Mouse (Mus musculus) natural killer cell, adult 2 months (primary cell): ENCODE data around the gene Dok4.
"Not testable (repeated sequence)": the region's sequence is repeated elsewhere in the genome, so short reads cannot be mapped to it uniquely, and the experiment has no call there.

Source experiments
- DNase-seq, 2 experiments: peaks; one replicate each; pipeline ENCODE4 v3.0.0; 2022; ENCODE audit warnings: low spot score in 2 of 2

Gene Dok4

DNA sequence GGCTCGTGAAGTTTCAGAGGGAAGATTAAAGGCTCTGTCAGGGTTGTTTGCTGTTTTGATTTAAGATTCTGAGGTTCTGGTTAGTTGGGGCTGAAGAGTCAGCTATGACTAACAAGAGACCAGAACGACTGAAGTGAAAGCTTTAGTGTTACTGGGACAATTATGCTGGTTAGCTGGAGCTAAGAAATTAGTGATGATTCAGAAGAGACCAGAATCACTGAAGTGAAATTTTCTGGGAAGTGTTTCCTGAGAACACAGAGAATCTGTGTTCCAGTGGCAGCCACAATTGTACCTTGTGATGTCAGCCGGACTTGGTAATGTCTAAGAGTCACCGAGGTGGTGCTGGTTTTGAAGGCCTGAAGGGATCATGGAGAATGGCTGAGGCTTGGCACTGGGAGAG lies 4.6 kb upstream of the Dok4 start:
- DNase-seq, result no peak

DNA sequence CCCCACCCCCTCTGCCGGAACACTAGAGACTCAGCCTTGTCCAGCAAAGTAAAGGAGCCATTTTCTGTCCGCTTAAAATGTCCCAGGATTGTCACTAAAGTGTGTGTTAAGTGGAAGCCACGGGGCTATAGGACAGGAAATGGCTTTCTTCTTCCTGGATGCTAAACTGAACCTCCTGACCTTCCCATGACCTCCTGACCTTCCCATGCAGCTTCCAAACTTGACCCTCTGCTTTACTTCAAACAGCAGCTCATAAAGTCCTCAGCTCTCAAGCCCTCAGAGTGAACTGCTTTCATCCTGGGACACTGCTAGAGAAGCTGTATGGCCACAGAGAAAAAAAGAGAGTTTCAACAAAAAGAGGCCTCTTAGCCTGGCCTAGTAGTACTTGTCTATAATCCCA lies 690 bp upstream of the Dok4 start:
- DNase-seq, result no peak

- DNase-seq, result no peak
These were observed 319 bp downstream of the Dok4 start for GRCm38 (mm10) chr8:94875871-94876150.

GRCm38 (mm10) chr8:94875096-94875870 lies 847 bp downstream of the Dok4 start:
- DNase-seq, result no peak

GRCm38 (mm10) chr8:94874358-94874757 lies 1.8 kb downstream of the Dok4 start:
- DNase-seq, result peak; percentile 46 to 71

DNA sequence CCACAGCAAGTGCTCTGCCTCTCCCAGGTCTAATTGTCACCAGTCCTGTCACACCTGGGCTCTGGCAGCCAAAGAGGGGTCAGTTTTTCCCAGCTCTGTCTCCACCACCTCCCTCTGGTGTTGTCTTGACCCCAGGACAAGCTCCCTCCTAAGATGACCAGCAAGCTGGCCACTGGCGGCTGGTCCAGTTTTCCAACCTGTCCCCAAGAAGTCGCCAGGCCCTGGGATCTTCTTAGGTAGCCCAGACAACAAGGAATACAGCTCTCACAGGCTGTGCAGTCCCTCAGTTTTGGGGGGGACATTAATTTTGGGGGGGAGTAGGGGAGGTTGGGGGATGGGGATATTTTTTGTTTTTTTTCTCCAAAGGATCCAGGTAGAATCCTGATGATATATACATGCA lies 3.6 kb downstream of the Dok4 start:
- no peak for DNase-seq

DNA sequence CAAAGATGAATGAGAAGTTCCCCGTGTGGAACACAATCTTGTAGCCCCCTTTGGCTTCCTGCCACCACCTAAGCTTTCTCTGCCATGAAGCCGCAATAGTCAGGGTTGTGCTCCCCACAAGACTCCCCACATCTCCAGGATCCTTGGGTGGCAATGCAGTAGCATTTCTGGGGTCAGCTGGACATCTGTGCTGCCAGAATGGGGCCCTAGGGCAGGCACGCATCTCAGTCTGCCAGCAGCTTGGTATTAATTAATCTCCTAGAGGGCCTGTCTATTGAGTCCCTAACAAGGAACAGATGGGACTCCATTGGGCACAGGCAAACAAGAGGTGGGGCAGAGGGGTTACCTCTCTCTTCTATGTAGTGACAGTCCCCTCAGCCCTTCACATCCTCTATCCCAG lies 4.0 kb downstream of the Dok4 start:
- DNase-seq, result no peak

- peak; percentile 29 to 30 for DNase-seq
These were observed 4.8 kb downstream of the Dok4 start for GRCm38 (mm10) chr8:94871108-94871894.

DNA sequence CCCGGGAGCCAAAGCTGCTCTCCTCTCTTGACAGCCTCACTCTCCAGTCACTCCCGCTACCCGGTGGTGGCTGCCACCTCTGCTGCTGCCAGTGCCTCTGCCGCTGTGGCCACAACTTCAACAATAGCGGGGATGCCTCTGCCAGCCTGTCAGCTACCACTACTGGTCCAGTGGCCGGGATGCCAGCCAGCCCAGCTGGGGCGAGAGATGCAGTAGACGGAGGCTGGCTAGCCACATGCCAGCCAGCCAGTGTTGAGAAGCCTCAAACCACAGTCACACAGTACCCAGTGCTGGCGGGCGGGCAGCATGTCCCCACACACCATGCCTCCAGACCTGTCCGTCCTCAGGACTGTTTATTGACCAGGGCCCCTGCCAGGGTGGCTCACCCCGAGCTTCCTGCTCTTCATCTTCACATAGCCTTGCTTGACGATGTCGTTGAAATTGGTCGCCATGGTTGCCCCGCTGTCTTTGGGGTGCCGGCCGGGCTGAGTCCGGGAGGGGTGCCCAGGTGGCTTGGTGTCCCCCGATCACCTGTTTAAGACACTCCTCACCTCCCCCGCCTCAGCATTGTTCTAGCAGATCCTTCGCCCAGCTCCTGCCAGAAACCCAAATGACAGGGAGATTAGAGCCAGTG lies 5.5 kb downstream of the Dok4 start:
- DNase-seq, result peak; percentile 51 to 66

DNA sequence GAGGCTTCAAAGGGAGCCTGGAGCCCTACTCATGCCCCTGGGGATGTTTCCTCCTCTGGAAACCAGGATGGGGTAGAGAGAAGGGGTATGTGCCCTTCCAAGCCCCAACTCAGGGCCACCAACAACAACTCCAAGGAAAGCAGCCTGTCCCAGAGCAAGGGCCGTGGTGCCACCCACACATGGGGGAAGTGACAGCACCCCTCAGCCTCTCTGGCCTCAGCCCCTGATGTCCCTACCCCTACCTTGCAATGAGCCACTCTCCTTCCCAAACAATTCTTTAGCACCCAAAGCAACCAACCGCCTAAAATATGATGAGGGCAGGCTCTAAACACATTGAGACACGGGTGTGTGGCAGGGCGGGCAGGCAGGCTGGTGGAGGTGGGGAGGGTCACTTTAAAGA lies 6.1 kb downstream of the Dok4 start:
- DNase-seq, result no peak

- DNase-seq, result no peak
These were observed 7.0 kb downstream of the Dok4 start for GRCm38 (mm10) chr8:94869146-94869545.

DNA sequence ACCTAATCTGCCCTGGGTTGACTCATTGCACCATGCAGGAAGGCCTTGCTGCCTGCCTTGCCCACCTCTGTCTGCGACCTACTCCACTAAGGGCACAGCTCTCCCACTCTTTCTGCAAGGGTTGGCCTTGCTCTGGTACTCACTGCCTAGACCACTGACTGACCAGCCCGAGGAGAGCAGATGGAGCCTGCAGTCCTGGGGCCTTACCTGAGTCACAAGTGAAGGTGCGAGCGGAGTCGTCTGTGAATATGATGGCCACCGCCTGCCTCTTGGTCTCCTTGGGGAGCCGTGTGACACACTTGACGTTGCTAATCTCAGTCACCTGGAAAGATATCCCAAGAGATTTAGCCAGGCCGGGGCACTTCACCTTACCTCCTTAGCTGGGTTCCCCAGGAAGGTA lies 9.2 kb downstream of the Dok4 start:
- DNase-seq, result no peak

GRCm38 (mm10) chr8:94865292-94865691 lies 10.8 kb downstream of the Dok4 start:
- no peak for DNase-seq

DNA sequence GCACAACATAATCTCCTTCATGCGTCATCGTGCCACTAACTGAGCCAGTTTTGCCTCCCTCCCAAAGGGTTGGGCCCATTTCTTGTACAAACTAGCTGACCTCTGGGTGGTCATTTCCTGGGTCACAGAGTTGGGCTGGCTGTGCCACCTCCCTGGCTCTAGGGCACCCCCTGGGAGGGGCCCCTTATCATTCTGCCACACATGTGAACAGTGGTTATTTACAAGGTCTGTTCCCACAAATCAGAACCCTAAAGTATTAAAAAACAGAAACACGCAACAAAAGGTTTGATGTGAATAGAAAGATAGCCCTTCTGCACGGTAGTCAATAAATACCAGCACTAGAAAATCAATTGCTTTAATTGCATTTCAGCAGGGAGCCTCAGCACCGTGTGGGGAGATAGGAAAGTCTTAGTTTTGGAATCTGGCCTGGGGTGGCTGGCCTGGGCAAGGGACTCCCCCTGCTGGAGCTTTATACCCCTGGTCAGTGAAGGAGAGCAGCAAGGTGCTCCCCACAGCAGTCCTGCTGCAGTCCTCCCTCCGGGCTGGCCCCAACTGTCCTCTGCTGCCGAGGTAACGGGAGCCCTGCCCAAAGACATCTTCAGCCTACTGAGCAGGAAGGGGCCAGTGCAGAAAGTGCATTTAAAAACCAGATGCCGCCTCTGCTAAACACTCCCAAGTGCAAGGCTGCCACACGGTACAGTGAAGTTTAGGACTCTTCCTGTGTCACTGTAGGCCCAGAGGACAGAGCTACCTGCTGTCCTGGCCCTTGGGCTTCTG lies 12.0 kb downstream of the Dok4 start:
- DNase-seq, result no peak

DNA sequence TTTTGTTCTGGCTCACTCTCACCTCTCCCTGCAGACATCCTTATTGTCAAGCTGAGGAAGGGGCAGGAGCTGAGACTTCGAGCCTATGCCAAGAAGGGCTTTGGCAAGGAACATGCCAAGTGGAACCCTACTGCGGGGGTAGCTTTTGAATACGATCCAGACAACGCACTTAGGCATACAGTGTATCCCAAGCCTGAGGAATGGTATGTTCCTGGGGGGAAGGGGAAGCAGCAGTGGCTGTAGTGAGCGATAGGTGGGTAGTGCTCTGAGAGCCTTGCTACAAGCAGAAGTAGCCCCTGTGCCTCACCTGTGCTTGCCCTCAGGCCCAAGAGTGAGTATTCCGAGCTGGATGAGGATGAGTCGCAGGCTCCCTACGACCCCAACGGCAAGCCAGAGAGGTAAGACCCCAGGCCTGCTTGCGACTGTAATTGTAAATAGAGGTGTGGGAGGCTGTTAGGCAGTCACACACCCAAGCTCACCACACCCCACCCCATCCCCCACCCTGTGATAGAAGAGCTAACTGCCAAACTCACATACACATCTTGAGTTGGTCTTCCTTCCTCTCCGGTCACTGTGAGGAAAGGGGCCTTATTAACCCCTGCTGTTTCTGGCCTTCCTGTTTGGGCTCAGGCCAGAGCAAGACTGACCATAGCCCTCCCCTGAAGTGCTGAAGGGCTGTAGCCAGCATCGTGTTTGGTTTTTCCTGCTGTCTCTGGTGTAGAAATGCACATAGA lies 13.5 kb downstream of the Dok4 start:
- DNase-seq, result no peak

- DNase-seq, result peak; percentile 57 to 69
These were observed 14.7 kb downstream of the Dok4 start for GRCm38 (mm10) chr8:94861352-94861910.

DNA sequence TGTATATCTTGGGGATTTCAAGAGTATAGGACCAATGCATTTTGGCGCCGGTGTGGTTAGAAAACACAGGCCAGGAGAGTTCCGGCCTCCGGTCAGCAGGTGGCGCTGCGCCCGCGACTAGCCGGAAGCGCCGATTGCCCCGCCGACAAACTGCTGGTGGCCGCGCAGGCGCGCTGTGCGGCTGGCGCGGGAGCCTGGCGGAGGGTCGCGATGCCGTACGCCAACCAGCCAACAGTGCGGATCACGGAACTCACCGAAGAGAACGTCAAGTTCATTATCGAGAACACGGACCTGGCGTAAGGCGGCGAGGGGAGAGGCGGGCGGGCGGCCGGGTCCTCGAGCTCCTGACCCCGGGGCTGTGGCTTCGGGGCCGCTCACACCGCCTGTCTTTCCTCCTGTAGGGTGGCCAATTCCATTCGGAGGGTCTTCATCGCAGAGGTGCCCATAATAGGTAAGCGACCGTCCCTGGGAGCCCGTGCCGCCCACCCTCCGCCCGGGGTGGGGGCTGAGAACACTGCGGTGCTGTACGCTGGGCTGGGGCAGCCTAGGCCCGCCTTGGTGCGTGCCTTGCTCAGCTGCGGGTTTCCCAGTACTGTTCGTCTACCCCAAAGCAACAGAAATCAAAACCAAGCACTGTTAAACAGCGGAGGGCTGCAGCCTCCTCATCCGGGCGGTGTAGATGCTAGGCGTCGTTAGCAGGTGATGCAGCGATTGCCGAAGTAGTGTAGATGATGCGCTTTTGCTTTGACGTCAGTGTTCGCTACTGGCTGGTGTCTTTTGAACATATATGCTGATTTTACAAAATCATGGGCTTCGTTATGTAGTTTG lies 18.6 kb downstream of the Dok4 start, which contains the start of gene Polr2c:
Gene Polr2c, plus strand, starts transcription at position 105 of the 828 bp plus-strand sequence.
- peak; percentile 82 to 90 for DNase-seq

- no peak for DNase-seq
These were observed 19.2 kb downstream of the Dok4 start for GRCm38 (mm10) chr8:94857011-94857345.

DNA sequence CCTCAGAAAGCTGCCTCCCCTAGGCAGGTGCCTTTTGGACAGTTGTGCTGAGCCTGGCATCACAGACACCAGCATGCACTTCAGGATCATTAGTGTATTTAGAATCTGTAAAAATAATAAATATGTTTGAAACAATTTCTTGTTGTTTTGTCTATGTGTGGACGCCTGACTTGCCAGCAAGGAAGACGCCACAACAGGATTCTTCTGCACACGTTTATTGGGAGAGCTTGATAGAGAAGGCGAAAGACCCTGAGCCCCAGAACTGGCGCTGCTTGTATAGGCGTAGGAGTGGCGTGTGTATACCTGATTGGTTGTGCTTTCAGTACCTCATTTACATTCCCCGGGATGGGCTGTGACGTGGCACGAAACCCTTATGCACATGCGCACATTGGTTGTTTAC lies 21.4 kb downstream of the Dok4 start:
- DNase-seq, result not testable (repeated sequence)

GRCm38 (mm10) chr8:94850049-94850448 lies 26.1 kb downstream of the Dok4 start:
- DNase-seq, result no peak
